Mouse (Mus musculus) olfactory bulb, adult 2 months (tissue): ENCODE data around the gene Donson.

Source experiments
- CTCF ChIP-seq: fragments of 200-500 bp; IDR thresholded peaks from 2 replicates; pipeline ENCODE4 v1.5.1; 2012; ENCODE audit warnings: low read depth, mild to moderate bottlenecking, low read length, moderate library complexity; ENCODE audit not compliant: insufficient read depth
- POLR2A ChIP-seq: fragments of 200-500 bp; IDR thresholded peaks from 2 replicates; pipeline ENCODE4 v1.6.1; 2012; ENCODE audit warnings: mild to moderate bottlenecking, low read depth, low read length, moderate library complexity; ENCODE audit not compliant: insufficient read depth

DNA sequence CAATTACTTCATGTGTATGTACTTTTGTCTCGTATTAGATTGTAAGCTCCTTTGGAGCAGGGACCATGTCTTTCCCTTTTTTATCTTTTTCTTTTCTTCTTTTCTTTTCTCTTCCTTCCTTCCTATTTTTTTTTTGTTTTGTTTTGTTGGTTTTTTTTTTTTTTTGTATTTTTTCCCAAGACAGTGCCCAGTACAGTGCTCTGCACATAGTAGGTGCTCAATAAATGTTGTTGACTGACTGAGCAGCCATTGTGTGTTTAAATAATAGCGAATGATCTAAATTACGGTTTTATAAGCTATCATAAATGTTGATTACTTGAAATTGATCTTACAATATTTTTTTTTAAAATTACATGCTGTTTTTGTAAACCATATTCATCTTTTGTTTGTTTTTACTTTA is 24.8 kb downstream of the Donson start:
- TF ChIP-seq POLR2A (no peak), CTCF (no peak)
